Mouse (Mus musculus): ENCODE data around the gene Aspg.

The Aspg gene

DNA sequence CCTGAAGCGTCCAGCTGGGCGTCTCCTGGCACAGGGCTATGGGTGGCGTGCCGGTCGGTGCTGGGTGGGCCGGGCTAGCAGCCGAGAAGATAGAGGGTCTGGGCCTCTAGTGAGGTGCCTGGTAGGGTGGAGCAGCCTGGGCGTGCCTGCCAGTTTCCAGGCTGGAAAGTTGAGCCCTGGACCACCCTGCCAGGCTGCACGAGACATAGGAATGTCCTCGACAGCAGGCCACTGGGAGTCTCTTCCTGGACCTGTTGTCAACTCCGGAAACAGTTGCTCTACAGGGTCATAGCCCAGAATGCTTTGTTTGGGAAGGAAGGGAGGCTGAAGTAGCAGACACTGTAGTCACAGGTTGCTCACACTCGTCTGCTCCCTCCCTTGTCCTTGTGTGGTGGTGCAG lies 47.1 kb downstream of the Aspg start:
- DNase-seq: no peak

DNA sequence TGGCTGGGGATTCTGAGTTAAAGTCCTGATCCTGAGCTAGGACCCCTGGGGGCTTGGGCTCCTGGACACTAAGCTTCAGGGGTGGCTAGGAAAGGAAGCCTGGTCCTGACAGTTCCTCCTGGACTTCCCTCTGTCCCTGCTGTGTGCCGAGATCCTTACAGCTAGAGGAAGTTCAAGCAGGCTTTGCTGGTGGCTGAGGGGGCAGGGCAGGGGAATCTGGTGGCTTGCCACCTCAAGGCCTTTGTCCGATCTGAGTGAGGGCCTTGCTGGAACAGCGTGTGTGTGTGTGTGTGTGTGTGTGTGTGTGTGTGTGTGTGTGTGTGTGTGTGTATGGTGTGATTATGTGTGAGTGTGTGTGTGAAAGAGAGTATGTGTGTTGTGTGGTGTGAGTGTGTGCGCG lies 48.0 kb downstream of the Aspg start:
- DNase-seq: no peak

GRCm38 (mm10) chr12:112155218-112156051 lies 49.0 kb downstream of the Aspg start:
- no peak for DNase-seq

DNA sequence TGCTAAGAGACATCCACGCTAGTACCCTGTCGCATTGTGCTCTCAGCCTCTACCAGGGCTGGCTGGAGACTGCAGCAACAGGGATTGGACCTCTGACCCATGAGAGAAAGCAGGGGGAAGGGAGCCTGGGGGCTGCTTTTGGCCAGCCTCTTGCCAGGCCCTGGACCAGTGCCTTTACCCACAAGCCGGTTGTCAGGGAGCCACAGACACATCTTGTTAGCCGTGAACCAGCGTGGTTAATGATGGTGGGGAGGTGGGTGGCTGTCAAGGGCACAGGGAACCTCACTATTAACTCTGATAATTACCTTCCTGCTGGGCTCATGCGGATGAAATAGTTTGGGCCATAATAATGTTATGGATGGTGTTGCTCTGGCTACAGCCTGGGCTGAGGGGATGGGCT lies 50.3 kb downstream of the Aspg start:
- DNase-seq: no peak

GRCm38 (mm10) chr12:112158246-112158645 lies 51.8 kb downstream of the Aspg start:
- DNase-seq: no peak

- DNase-seq: no peak
These were observed 52.3 kb downstream of the Aspg start for GRCm38 (mm10) chr12:112158784-112159183.

DNA sequence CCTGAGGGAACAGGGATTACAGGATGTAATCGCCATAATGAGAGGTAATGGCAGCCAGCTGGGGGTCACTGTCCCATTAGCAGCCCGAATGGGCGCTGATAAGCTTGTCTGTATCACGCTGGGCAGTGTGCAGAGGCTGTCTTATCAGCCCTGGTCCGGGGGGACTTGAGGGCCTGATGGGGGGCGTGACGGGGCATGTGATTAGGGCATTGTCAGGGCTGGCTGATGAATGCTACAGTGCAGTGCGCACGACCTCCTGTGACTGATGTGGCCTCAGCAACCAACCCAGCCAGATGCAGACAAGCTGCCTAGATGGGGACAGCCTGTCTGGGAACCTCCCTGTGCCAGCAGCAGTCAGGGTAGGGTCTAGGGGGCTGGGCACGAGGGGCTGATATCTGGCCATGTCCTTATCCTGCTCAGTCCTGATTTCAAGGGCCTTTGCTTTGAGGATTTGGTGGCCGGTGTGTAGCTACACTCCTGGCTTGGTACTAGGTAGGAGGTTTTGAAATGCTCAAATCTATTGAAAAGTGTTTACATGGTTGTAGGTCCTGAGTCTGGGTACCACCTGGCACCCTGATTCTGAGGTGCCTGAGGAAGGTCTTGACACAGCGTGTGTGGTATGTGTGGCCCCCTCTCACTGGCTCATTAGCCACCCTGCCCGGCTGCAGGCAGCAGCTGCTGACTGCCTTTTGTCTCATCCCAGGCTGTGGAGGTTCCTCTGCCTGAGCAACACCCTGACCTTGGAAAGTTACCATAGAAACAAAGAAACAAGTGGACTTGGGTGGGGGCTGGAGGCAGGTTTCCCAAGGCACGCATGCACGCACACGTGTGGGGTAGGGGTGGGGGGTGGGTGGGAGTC lies 57.7 kb downstream of the Aspg start:
- DNase-seq: no peak

DNA sequence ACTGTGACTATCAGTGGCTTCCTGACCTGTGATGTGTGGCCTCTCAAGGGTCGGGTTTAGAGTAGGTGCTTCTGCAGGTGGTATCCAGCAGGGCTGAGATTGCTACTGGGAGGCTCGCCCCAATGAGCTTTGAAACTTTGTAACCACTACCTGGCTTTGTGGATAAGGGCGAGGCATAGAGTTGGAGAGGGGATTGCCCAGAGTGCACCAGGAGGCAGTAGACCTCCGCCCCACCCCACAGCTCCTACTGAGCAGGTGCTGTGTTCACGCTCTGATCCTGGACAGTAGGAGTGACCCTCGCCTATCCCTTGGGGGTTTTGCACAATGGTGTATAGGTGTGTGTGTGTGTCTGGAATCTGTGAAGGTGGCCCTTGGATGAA lies 58.4 kb downstream of the Aspg start:
- no peak for DNase-seq

DNA sequence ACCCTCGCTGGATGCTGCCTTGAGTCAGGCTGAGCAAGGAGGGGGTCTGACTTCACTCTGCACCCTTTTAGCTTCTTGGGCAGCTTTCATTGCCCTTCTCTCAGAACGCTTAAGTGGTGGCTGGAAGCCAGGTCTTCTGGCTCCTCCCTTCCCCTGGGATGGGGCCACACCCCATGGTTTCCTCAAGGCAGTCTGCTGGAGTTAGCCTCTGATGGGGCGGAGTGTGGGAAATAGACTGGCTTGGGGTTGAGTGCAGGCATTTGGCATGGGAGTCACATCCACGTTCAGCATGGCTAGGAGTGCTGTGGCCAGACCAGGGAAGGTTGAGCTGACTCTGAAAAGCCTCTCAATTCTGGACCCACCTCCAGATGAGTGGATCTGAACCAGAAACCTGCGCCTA lies 62.8 kb downstream of the Aspg start:
- no peak for DNase-seq

DNA sequence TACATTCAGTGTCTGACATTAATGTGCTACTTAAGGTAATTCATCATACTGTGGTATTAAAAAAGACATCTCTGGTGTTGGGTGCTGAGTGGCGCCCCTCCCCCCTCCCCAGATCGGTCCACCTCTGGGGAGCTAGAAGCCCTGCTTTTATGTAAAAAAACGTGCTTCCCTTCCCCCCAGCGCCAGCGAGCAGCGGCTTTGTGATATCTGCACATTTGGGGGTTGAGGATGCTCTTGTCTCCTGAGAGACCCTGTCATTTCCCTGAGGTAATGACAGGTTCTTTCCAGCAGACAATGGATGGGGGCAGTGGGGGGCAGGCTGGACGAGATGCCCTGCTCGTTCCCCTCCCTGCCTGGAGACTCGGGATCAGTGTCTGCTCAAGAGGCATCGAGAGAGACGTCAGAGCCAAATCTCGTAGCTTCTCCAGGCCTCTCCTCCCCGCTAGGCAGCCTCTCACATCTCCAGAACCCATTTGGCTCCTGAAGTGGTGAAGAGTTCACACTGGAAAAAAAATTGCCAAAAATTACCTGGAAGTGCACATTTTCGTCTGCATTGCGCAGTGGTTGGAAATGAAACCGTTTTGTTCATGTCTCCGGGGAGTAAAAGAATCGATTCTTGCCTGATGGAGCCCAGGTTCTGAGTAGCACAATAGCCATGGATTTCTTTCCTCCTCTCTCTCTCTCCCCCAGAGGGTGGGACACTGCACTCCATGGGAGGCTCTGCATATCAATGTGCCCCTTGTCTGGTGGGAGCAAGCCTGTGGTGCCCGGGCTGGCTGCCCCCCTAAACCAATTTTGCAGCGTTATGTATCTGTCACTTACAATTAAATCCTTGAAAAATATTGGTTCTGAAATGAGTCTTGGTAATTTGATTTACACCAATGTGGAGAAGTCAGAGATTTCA lies 64.4 kb downstream of the Aspg start:
- DNase-seq: no peak

- no peak for DNase-seq
These were observed 65.2 kb downstream of the Aspg start for GRCm38 (mm10) chr12:112171657-112172056.

GRCm38 (mm10) chr12:112172214-112172613 lies 65.7 kb downstream of the Aspg start:
- no peak for DNase-seq
